Mouse (Mus musculus): Measurements from ENCODE around the gene Stam2.

The Stam2 gene

DNA sequence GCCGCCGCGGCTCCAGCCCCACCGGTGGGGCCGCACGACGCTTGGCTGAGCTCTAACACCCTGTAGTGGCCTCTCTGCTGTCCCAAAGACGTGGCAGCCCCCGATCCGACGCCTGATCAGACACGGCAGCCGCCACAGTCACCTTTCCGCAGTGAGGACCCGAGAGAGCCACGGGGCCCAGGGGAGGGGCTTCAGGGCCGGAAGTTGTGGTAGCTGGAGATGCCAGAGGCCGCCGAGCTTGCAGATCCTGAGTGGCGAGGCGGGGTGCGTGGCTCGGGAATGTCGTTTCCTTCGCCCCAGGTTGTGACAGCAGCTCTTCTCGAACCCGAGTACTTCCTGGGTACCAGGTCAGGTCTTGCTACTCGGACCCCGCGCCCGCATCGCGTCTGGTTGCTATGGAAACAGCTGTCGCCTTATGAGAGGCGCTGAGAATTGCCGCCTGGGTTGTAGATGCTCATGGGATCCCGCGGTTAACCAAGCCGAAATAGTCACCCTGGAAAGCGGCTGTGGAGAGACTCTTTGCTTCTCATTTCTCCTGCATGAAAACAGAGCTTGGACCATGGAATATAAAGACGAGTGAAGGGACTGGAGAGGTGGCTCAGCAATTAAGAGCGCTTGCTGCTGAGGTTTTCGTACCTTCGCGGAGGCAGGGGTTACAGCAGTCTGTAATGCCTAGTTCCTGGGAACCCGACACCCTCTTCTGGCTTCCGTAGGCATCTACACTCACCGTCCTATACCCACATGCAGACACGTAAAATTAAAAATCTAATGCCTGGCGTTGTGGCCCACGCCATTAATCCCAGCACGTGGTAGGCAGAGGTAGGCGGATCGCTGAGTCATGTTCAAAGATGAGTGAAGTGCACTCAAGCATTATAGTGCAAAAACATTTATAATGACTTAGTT is at the start of gene Stam2:
Gene Stam2, minus strand, starts transcription at position 26 of the 903 bp plus-strand sequence.
- peak; percentile 86 for DNase-seq (ENCODE audit: low spot score)

DNA sequence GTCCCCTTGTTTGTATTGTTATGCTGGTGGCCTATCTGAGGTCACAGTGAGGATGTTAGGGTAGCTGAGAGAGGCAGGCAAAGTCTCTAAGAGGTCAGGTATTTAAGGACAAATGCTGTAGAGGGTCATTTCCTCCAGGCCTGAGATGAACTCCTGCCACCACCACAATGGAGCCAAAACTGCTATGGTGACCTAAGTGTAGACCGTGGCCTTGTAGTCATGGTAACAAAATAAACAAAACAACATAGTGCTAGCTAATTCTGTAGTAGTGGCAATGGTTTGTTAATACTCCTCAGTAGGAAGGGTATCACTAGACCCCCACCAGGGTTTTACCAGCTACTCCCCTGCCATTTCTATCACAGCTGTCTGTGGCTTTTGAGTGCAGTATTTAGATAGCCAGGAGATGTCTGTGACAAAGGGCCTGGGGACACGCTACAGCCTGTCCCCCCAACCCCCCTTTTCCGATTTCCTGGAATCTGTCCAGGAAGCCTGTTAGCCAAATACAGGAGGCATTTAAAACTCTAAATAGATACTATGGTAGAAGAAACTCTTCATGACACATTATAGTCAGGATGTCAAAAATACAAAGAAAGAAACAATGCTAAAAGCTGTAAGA is 43.1 kb upstream of the Stam2 start:
- DNase-seq (ENCODE audit: low spot score) = no peak

DNA sequence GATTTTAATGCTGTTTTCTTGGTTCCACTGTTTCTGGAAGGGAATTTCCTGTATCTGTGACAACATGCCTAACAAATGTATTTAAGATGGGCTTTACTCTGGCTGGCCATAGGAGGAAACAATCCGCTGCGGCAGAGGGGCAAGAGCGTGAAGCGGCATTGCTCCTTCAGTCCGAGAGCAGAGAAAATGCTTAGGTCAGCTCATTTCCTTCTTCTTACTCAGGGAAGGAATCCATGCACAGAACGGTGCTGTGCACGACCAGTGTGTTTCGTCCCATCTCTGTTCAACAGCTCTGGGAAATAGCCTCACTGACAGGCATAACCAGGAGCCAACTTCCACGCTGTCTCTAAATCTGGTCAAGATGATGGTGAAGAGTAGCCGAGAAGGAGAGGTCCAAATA is 37.9 kb upstream of the Stam2 start:
- no peak for DNase-seq (ENCODE audit: low spot score)

DNA sequence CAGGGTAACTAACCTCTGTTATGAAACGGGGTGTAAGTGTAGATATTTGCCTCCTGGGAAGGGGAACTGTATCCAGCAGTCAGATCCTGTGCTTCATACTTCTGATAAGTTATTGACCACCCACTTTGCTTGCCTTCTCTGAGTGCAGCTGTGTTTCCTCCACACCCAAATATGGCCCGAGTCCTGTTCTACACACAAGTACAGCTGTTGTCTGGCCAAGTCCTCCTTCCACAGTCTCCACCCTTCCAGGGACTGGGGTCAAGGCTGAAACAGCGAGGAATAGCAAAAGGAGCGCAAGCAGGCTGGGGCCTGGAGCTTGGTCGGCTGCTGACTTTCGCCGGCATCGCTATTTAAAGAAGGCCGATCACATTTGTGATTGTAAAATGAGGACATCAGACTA is 37.3 kb upstream of the Stam2 start:
- DNase-seq (ENCODE audit: low spot score) = peak; percentile 17

DNA sequence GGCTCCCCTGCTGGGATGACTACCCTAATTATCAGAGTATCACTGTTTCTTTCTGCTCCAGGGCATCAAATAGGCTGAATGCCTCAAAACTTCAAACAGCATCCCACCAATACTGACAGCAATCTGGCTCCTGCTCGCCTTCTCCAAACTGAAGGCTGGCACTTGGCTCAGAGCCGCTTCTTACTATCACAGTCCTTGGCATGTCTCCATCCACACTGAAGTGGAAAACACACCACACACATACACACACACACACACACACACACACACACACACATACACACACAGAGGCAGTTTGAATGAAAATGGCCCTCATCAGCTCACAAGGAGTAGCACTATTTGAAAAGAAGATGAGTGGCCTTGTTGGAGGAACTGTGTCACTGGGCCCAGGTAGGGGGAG is 35.8 kb upstream of the Stam2 start:
- DNase-seq (ENCODE audit: low spot score) = no peak

DNA sequence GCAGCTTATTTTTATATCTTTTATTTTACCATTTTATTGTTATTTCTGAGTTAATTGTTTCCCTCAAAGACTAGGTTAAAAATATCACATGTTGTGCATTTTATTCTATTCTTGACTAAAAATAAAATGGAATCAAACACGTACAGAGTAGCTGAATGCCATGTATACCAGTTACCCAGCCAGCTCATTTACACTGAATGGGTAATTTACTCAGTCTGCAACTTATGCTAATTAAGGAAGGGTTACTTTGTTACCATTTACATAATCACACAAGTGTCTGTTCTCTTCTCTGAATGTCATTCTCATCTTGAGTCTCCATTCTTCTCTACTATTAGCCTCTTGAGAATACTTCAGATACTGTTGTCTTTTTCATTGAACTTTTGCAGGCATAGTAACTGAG is 32.3 kb upstream of the Stam2 start:
- DNase-seq (ENCODE audit: low spot score) = no peak

DNA sequence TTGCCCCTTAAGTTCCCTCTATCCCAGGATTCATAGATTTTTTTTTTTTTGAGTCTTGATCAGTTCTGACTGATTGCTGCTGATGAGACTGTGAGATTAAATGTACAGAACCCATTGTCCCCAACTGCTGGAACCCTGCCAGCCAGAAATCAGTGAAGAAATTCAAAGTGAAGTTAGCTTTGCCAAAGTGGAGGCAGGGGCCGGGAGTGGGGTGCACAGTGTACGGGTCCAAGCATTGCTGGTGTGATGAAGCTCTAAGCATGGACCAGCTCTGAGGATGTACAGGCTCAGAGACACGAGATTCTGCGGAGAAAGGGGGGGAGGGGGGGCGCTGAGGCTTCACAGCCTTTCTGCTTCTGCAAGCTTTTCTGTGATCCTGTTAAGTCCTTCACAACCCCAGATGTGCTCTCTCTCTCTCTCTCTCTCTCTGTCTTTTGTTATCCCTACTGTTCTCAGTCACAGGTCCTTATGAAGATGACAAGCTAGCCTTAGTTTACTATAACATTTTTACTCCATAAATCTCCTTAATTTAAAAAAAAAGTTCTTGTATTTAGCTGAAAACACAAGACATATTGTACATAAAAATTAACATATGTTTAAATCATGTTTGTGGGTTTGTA is 30.8 kb upstream of the Stam2 start:
- DNase-seq (ENCODE audit: low spot score) = no peak

DNA sequence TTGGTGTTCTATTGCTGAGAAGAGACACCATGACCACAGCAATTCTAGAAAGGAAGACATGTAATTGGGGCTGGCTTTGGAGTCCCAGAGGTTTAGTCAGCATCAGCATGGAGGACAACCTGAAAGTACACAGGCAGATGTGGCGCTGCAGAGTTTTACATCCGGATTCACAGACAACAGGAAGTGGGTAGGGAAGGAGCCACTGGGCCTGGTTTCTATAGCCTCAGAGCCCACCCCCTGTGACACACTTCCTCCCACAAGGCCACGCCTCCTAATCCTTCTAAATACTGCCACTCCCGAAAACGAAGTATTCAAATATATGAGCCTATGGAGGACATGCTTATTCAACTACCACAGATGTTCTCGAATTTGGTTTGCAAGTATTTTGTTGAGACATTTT is 23.0 kb upstream of the Stam2 start:
- DNase-seq (ENCODE audit: low spot score) = no peak

DNA sequence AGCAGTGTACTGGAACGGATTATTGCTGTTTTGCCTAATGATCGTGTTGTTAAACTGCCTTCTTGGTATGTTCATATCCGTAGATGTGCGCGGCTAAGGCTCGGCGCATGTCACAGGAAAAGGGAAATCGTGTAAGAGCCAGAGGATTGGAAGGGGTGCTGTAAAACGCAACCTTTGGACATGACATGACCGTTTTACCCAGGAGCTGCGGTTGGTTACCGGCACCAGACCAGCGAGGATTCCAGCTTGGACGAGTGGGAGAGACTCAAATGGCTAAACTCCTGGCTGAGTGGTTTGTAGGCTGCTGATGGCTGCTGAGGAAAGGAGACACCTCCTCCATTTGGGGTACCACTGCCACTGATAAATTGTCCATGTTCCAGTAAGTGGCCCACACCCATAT is 21.8 kb upstream of the Stam2 start:
- DNase-seq (ENCODE audit: low spot score) = no peak

DNA sequence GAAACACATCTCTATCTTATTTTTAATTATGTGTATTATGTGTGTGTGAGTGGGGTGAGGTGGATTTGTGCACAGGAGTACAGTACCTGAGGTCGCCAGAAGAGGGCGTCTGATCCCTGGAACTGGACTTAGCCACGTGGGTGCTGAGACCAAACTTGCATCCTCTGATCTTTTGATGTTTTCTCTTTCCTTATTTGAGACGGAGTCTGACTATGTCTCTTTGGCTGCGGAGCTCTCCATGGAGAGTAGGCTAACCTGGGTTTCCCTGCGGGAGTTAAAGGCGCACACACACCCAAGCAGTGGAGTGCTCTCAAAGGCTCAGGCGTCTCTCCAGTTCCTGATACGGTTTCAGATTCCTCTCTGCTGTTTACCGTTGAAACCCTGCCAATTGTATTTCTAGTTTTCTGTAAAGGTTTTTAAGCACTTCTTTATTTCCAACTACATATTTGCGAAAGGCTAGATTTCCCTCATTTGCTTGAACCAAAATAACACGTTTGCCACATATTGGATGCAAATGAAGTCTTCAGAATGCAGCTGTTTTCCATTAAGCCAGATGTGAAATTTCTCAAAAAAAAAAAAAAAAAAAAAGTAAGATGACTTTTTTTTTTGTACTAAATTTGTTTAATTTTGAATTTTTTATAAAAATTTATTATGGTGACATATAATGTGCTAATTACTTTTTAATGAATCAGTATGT is 21.1 kb upstream of the Stam2 start:
- DNase-seq (ENCODE audit: low spot score) = peak; percentile 83

DNA sequence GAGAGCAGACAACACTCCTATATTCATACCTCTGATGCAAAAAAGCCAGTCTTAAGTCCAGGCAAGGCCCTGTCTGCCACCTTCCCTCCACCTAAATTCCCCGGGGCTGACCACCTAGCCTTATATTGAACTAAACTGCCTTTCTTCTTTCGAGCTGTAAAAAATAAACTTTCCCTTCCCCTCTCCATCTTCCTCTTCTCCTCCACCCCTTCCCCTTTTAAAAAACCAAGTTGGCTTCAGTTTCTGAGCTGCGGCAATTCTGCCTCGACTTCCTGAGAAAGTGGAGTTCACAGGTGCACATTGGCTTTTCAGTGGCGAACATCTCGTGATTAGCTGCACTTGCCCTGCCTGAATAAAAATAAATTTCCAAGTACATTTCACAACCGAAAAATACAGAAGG is 20.4 kb upstream of the Stam2 start:
- no peak for DNase-seq (ENCODE audit: low spot score)

DNA sequence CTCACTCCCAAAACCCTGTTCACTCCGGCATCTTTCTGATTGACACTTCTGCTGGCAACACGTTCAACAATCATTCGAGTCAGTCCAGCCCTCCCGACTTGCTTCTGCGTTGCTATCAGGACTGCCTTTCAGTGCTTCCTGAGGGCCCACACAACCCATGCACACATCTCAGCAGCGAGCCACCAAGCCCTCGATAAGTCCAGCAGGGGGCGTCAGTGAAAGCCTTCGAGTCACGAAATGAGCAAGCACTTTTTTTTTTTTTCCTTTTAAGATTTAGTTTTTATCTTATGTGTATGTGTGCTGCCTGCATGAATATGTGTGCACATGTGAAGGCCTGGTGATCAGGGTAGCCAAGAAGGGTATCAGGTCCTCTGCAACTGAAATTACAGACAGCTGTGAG is 16.5 kb upstream of the Stam2 start:
- peak; percentile 45 for DNase-seq (ENCODE audit: low spot score)

DNA sequence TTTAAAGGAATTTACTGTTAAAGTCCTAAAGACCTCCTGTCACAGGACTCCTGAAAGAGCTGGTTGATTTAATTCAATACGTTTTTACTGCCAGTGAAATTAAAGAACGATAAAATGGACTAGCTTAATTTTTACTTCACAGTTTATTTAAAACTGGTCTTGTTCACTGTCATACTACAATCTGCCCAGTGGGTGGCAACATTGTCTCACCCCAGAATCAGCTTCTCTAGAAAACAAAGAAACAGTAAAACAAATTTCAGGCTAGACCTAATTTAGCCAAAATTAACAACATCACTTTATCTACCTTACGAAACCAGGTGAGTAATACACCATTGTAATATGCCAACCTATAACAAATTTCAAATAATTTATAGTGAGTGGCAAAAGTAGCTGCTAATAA is 14.6 kb upstream of the Stam2 start:
- DNase-seq (ENCODE audit: low spot score) = no peak

DNA sequence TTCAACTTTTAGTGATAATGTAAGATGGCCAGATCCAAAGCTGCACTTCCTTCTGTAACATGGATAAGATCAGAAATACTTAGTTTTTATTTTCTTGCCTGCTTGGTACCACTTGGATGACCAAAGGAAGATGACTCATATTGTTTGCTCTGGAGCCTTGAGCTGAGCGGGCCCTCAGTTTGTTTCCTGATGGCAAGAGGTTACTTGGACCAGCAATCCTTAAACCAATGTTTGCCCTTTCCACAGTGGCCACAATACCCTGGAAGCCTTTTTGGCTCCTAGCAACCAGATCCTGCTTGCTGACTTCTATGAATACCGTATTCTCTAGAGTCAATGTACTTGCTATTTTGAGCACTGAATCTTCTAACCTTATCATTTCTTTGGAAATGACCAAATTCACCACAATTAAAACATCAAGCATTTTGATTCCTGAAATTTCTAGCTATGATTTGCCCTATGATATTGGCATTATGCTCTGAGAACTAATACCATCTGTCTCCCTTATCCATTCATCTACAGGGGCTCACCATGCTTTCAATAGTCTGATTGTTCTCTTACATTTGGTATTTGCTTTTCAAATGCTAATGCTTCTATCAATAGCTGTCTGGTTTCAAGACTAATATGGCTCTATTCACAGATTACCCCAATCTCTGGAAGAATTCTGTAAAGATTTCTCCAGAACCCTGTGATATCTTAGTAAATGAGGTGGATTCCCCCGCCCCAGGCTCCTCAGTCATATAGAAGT is 11.7 kb upstream of the Stam2 start:
- DNase-seq (ENCODE audit: low spot score) = no peak

DNA sequence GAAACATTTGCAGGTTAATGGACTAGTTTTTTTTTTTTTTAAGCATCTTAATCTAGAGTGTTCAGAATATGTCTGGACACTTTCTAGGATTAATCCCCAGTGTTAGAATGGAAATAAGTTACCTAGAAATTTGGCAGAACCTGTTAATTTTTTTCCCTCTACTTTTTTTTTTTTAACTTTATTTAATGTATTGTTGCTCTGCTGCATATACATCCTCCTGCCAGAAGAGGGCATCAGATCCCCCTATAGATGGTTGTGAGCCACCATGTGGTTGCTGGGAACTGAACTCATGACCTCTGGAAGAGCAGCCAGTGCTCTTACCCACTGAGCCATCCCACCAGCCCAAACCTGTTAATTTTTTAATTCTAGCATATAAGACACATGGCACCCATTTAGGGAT is 2.0 kb upstream of the Stam2 start:
- DNase-seq (ENCODE audit: low spot score) = no peak

DNA sequence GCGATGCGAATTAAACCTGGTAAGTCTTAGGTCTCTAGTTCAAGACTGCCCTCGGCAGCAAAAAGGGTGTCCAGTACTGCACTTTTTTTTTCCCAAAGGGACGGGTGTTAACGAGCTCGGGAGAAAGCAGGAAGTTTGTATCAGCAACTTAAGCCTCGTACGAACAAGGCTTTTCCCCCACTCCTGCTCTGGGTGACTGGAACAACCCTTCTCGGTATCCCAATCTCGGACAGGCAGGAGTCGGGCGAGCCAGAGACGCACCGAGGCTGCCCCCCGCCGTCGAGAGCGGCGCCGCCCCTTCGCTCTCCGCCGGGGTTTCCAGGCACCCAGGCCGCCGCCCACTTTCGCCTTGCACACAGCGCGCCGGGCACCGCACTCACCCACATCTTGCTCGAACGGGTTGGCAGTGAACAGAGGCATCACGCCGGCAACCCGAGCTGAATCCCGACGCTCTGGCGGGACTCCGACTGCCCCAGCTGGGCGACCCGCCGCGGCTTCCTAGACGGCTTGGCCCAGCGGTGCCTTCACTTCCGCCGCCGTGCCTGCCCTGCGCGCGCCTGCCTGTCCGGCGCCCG is 313 bp downstream of the Stam2 start:
- no peak for DNase-seq (ENCODE audit: low spot score)

DNA sequence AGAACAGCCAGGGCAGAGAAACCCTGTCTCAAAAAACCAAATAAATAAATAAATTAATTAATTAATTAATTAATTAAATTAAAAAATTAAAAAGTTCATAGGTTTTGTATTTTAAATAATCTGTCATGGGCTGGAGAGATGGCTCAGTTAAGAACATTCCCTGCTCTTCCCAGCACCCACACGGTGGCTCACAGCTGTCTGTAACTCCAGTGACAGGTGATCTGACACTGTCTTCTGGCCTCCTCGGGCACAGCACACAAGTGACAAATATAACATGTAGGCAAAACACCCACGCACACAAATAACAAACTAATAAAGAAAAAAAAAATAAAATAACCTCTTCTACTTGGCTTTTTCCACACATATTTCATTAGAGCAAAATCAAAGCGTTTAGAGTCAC is 1.5 kb downstream of the Stam2 start:
- no peak for DNase-seq (ENCODE audit: low spot score)

DNA sequence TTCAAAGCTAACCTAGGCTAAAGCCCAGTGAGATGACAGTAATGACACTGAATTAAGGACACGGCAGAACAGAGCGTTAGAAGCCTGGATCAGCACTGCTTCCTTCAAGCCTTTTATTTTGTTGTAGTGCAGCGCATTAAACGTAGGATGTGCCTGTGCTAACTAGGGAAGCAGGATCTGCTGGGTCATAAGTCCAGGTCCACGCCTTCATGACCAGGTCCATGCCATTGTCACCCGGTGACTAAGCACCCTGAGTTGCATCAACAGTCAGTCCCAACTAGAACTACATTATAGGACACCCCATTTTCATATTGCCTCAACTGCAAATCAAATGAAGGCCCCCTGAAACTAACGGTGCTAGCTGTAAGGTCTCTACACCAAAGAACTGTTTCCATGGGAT is 7.6 kb downstream of the Stam2 start:
- no peak for DNase-seq (ENCODE audit: low spot score)

DNA sequence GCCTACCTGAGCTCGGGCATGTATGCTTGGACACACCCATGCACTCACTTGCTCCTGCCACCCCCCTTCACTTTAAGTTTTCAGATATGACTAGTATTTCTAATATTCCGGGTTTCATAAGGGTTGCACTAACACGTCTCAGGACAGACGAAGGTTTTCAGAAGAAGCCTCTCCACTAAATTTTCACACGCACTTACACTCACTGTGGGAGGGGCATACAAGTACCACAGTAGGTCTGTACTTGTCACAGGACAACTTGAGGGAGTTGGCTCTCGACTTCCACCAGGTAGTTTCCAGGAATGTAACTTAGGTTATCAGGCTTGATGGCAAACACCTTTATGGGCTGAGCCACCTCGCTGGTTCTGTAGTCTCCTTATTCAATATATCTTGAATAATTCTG is 8.4 kb downstream of the Stam2 start:
- DNase-seq (ENCODE audit: low spot score) = no peak

DNA sequence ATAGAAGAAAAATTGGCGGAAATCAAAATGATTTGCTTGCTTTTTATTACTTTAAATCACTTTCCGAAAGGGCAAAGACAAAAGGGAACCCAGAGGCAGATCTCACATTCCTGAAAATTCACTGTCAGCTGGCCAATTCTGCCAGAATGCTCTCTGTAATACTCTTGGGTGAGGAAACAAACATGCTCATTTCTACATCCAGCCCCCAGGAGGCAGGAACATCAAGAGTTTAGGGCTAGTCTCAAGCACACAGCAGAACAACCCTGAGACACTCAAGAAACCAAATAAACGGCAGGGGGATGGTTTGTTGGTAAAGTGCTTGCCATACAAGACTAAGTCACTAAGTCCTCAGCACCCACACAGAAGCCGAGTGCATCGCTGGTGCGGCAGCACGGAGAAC is 9.5 kb downstream of the Stam2 start:
- no peak for DNase-seq (ENCODE audit: low spot score)

DNA sequence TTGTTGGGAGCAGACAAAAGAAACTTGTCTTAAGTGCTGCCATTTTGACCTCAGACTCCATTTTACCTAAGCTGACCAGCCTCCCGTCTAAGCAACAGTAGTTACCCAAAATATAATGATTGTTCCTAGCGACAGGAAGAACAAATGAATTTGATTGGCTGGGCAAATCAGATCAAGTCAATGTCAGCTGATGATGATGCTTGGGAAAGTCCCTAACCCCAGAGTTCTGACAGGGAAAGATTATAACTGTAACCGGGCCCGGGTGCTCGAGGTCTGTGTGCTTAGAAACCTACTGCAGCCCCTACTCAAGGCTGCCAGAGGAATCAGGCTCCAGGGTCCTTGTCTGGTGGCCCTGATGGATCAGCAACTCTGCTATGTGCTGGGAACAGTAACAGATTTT is 10.1 kb downstream of the Stam2 start:
- no peak for DNase-seq (ENCODE audit: low spot score)

DNA sequence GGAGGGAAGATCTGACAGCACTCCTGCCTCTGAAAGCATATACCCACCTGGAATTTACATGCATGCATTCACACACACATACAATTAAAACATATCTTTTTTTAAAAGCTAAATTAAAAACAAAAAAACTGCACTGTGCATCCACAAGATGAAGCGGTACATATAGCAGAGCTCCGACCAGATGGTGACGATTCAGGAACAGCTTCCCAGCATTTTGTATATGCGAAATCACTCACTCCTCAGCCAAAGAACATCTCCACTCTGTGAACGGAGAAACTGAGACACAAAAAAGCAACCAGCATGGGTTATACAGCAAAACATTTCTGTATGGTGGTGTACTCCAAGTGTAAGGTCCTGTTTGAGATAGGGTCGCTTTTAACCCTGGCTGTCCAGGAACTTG is 11.2 kb downstream of the Stam2 start:
- DNase-seq (ENCODE audit: low spot score) = no peak
